Mouse (Mus musculus) midbrain, embryonic 14.5 days (tissue): ENCODE data around the gene Heyl. TPM values are rescaled to one million over a fixed set of nuclear protein-coding genes. Genes with fewer than 3 reads are reported as not detected.

Experiments
- ATAC-seq: fragments of 200-750 bp; cut with Nextera tagmentation; 2 replicates; pipeline ENCODE4 v1.8.0; 2017; ENCODE audit warnings: moderate number of reproducible peaks, moderate library complexity; ENCODE audit not compliant: low FRiP score, low TSS enrichment
- DNase-seq: peaks from one replicate; pipeline ENCODE4 v3.0.0-alpha.2; 2015
- H3K27ac ChIP-seq: fragments of 300-500 bp; sonication (generic); replicated peaks from 2 replicates; pipeline ENCODE4 v1.5.1; 2014; ENCODE audit warnings: mild to moderate bottlenecking, low read depth, low read length, moderate library complexity
- H3K27me3 ChIP-seq: fragments of 300-500 bp; sonication (generic); 2 replicates; pipeline ENCODE4 v1.6.1; 2014; ENCODE audit warnings: low read length, control low read depth, mixed read lengths; ENCODE audit not compliant: control insufficient read depth, insufficient read depth
- H3K36me3 ChIP-seq: fragments of 300-500 bp; sonication (generic); 2 replicates; pipeline ENCODE4 v1.6.1; 2014; ENCODE audit warnings: low read length, control low read depth; ENCODE audit not compliant: control insufficient read depth, insufficient read depth
- H3K4me1 ChIP-seq: fragments of 300-500 bp; sonication (generic); 2 replicates; pipeline ENCODE4 v1.6.1; 2014; ENCODE audit warnings: mild to moderate bottlenecking, antibody characterized with exemption, low read length, control low read depth; ENCODE audit not compliant: control insufficient read depth, insufficient read depth
- H3K4me2 ChIP-seq: fragments of 300-500 bp; sonication (generic); 2 replicates; pipeline ENCODE4 v1.6.1; 2014; ENCODE audit warnings: mild to moderate bottlenecking, low read length, moderate library complexity
- H3K4me3 ChIP-seq: fragments of 300-500 bp; sonication (generic); replicated peaks from 2 replicates; pipeline ENCODE4 v1.5.1; 2014; ENCODE audit warnings: low read depth, low read length
- H3K9ac ChIP-seq: fragments of 300-500 bp; sonication (generic); replicated peaks from 2 replicates; pipeline ENCODE4 v1.6.1; 2014; ENCODE audit warnings: mild to moderate bottlenecking, low read length, moderate library complexity
- H3K9me3 ChIP-seq: fragments of 300-500 bp; sonication (generic); 2 replicates; pipeline ENCODE4 v1.6.1; 2016; ENCODE audit warnings: low read length, control low read depth, mixed read lengths; ENCODE audit not compliant: control insufficient read depth
- WGBS: fragments of 180-500 bp; shearing (Covaris S2); extraction: QIAGEN DNeasy Blood & Tissue Kit; methylation state at CpG from one replicate; pipeline ENCODE4 v1.1.7; 2014; 5-methylcytosine and 5-hydroxymethylcytosine counted together
- polyA plus RNA-seq: library from polyadenylated mRNA; unstranded; fragments of >200 nt; fragmentation: Nextera tagmentation; extraction: Ambion mirVana; gene quantifications from 2 replicates; pipeline ENCODE4 v1.2.1, GENCODE M21; 2014

Heyl gene
- polyA plus RNA-seq, 1 experiment from 2014 or later = 7.3 TPM

- H3K9me3 ChIP-seq = no peaks in the 10 kb centered on the region
- H3K9ac ChIP-seq = no peak overlapping the region
- H3K27me3 ChIP-seq = no peaks in the 10 kb centered on the region
- WGBS = 93% methylated on average over 22 of the region's 22 CpGs
- DNase-seq (no peak), ATAC-seq (no peak)
- no peaks in the 10 kb centered on the region for H3K4me1 ChIP-seq
- H3K4me3 ChIP-seq = no peak overlapping the region
- H3K36me3 ChIP-seq = peaks cover 81% of the 10 kb centered on the region
- no peak overlapping the region for H3K4me2 ChIP-seq
- no peak overlapping the region for H3K27ac ChIP-seq
These were observed 64.0 kb downstream of the Heyl start for GRCm38 (mm10) chr4:123297195-123297960.

GRCm38 (mm10) chr4:123298226-123298625 is 64.9 kb downstream of the Heyl start:
- Histone ChIP-seq H3K36me3 (peaks cover 81% of the 10 kb centered on the region), H3K4me2 (no peak overlapping the region), H3K9me3 (no peaks in the 10 kb centered on the region), H3K27ac (no peak overlapping the region), H3K4me1 (no peaks in the 10 kb centered on the region), H3K27me3 (no peaks in the 10 kb centered on the region), H3K4me3 (no peak overlapping the region), H3K9ac (no peak overlapping the region)
- 89% methylated on average over 4 of the region's 4 CpGs for WGBS
- ATAC-seq = no peak
- DNase-seq = no peak

GRCm38 (mm10) chr4:123298980-123299670 is 65.8 kb downstream of the Heyl start:
- ATAC-seq (no peak), DNase-seq (no peak)
- H3K27ac ChIP-seq = no peak overlapping the region
- no peak overlapping the region for H3K4me2 ChIP-seq
- H3K4me1 ChIP-seq = no peaks in the 10 kb centered on the region
- no peak overlapping the region for H3K9ac ChIP-seq
- WGBS = 94% methylated on average over 11 of the region's 11 CpGs
- no peaks in the 10 kb centered on the region for H3K27me3 ChIP-seq
- H3K9me3 ChIP-seq = no peaks in the 10 kb centered on the region
- H3K4me3 ChIP-seq = no peak overlapping the region
- peaks cover 79% of the 10 kb centered on the region for H3K36me3 ChIP-seq

Other genes starting within 250 kb of the Heyl start
- gene Mycl, start 237.9 kb upstream of the Heyl start, polyA plus RNA-seq = 87.7 and 112 TPM in 2 replicates
- gene Trit1, start 217.0 kb upstream of the Heyl start, polyA plus RNA-seq = 27.0 and 29.1 TPM in 2 replicates
- 0.08 and 0.25 TPM in 2 replicates for gene Bmp8b, start 128.4 kb upstream of the Heyl start, polyA plus RNA-seq
- 0.30 and 0.55 TPM in 2 replicates for gene Oxct2b, start 117.3 kb upstream of the Heyl start, polyA plus RNA-seq
- gene Ppie, start 93.6 kb upstream of the Heyl start, polyA plus RNA-seq = 61.7 and 65.7 TPM in 2 replicates
- 35.4 and 43.3 TPM in 2 replicates for gene Hpcal4, start 50.3 kb upstream of the Heyl start, polyA plus RNA-seq
- gene Nt5c1a, start 32.1 kb upstream of the Heyl start, polyA plus RNA-seq = not detected in 2 replicates
- 31.3 and 33.6 TPM in 2 replicates for gene Pabpc4, start 28.8 kb downstream of the Heyl start, polyA plus RNA-seq
- 0.16 TPM in 1 of 2 replicates, not detected in the other for gene Oxct2a, start 90.1 kb downstream of the Heyl start, polyA plus RNA-seq
- 0.11 TPM in 1 of 2 replicates, not detected in the other for gene Bmp8a, start 109.7 kb downstream of the Heyl start, polyA plus RNA-seq